Mouse (Mus musculus): ENCODE measurements at regions not wholly inside any gene's neighbourhood (a gene's known extent, or its start where the extent isn't known, plus 50 kb on each side); places are given as distances from the start of the nearest gene placed in this dataset.
A peak's percentile ranks its signal among the peaks of the same experiment; 100 is the strongest.

DNA sequence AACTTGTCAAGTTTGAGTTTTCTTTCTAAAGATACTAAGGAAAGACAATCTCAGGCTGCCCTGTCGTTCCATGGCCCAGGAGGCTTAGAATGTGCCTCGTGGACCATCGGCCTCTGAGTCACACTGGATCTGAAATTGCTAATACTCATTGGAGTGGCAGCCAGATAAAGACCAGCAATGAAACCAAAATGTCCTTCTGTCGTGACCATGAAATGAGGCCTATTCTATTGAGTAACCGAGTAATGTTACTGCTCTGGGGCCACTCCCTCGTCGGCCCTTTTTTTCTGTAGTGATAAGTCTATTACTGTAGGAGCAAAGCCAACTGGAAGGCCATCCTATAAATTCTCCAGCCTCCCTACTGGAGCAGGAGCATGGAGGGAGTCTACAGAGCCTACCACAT, 363.9 kb upstream of the Maf start:
- no peaks in the 10 kb centered on the region for H3K27me3 ChIP-seq (ENCODE audit: control insufficient read depth, insufficient read depth, low read length)
- no peak overlapping the region for H3K4me3 ChIP-seq (ENCODE audit: control insufficient read depth, low read depth, low read length)
- no peaks in the 10 kb centered on the region for H3K4me1 ChIP-seq (ENCODE audit: control insufficient read depth, insufficient read depth, low read length)
- TF ChIP-seq POLR2A (IDR thresholded peaks at IDR 0.05; ENCODE audit: control insufficient read depth, low read depth, low read length) (no peak), CTCF (IDR thresholded peaks at IDR 0.05; ENCODE audit: control insufficient read depth, insufficient read depth, insufficient replicate concordance, low read depth, low read length) (no peak)
- no peak overlapping the region for H3K27ac ChIP-seq (ENCODE audit: control insufficient read depth, insufficient read depth, low read depth, low read length)
- no peaks in the 10 kb centered on the region for H3K36me3 ChIP-seq (ENCODE audit: control insufficient read depth, insufficient read depth, low read length)

DNA sequence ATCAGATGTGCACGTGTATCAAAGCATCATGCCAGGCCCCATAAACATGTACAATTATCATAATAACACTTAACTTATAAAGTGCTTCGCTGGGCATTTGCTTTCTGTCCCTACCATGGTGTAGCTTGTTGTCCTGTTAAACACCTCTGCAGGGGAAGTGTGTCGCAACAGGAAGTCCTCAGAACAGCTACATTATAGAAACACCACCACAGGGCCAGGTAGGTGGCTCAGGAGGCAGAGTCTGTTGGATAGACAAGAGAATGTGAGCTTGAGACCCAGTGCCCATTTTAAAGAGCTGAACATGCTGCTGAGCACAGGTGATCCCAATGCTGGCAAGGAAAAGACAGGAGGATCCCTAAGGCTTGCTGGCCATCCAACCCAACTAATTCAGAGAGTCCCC, 361.9 kb upstream of the Maf start:
- Histone ChIP-seq H3K27me3 (ENCODE audit: control insufficient read depth, insufficient read depth, low read length) (no peaks in the 10 kb centered on the region), H3K27ac (ENCODE audit: control insufficient read depth, insufficient read depth, low read depth, low read length) (no peak overlapping the region), H3K4me3 (ENCODE audit: control insufficient read depth, low read depth, low read length) (no peak overlapping the region), H3K4me1 (ENCODE audit: control insufficient read depth, insufficient read depth, low read length) (no peaks in the 10 kb centered on the region; the same call in 1 of the 2 replicates), H3K36me3 (ENCODE audit: control insufficient read depth, insufficient read depth, low read length) (no peaks in the 10 kb centered on the region)
- no peak for TF ChIP-seq POLR2A (IDR thresholded peaks at IDR 0.05; ENCODE audit: control insufficient read depth, low read depth, low read length)
- no peak for TF ChIP-seq CTCF (IDR thresholded peaks at IDR 0.05; ENCODE audit: control insufficient read depth, insufficient read depth, insufficient replicate concordance, low read depth, low read length)

DNA sequence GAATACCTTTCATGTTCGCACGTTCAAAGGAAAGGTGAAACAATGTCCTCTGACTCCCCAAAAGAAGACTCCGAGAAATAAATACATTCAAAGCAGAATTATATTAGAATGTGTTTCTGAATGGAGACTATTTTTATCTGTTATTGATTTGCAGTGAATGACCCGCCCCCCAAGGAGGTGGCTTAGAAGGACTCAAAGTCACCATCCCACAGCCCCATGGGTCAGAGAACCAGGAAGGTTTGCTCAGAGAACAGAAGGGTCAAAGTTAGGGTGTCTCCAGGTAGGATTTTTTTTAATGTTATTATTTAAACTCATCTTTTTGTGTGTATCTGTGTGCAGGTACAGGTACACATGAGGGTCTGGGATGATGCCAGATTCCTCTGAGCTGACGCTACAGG, 360.4 kb upstream of the Maf start:
- no peak overlapping the region for H3K27ac ChIP-seq (ENCODE audit: control insufficient read depth, insufficient read depth, low read depth, low read length)
- no peaks in the 10 kb centered on the region; the same call in 1 of the 2 replicates for H3K4me1 ChIP-seq (ENCODE audit: control insufficient read depth, insufficient read depth, low read length)
- no peak overlapping the region for H3K4me3 ChIP-seq (ENCODE audit: control insufficient read depth, low read depth, low read length)
- H3K36me3 ChIP-seq (ENCODE audit: control insufficient read depth, insufficient read depth, low read length), result no peaks in the 10 kb centered on the region
- TF ChIP-seq POLR2A (IDR thresholded peaks at IDR 0.05; ENCODE audit: control insufficient read depth, low read depth, low read length) (no peak), CTCF (IDR thresholded peaks at IDR 0.05; ENCODE audit: control insufficient read depth, insufficient read depth, insufficient replicate concordance, low read depth, low read length) (no peak)
- no peaks in the 10 kb centered on the region for H3K27me3 ChIP-seq (ENCODE audit: control insufficient read depth, insufficient read depth, low read length)

DNA sequence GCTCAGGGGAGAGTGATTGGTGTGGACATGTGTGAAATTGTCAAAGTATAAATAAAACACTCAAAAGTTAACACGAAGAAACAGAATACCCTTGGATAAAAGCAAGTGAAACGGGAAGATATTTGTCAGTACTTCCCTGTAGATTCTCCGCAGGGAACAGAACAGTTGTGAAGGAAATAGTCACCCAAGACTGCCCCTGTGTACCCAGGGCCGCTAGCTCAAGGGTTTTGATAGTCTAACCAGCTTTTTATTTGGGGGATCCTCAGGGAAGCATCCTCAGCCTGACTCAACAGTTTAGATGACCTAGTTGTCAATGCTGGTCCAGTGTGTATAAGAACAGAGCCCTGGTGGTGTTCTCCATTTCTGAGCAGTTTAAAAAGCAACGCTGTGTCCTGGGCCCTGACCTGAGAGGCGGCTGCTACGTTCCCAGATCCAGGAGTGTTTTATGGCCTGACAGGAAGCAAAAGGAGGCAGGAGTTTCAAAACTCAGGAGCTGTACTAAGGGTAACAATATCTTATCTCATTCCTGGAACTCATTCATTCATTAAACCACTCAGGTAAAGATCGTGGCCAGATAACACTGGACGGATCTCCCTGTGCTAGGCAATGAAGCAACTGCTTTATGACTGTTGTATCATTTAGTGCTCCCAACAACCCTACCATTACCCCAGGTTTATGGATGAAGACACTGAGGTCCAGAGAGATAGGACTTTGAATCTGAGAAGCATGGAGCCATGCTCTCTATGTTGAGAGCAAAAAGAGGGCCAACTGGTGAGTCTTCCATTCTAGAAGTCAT, 359.8 kb upstream of the Maf start:
- Histone ChIP-seq H3K4me3 (ENCODE audit: control insufficient read depth, low read depth, low read length) (no peak overlapping the region), H3K27ac (ENCODE audit: control insufficient read depth, insufficient read depth, low read depth, low read length) (no peak overlapping the region), H3K27me3 (ENCODE audit: control insufficient read depth, insufficient read depth, low read length) (no peaks in the 10 kb centered on the region), H3K4me1 (ENCODE audit: control insufficient read depth, insufficient read depth, low read length) (no peaks in the 10 kb centered on the region; the same call in 1 of the 2 replicates), H3K36me3 (ENCODE audit: control insufficient read depth, insufficient read depth, low read length) (no peaks in the 10 kb centered on the region)
- no peak for TF ChIP-seq CTCF (IDR thresholded peaks at IDR 0.05; ENCODE audit: control insufficient read depth, insufficient read depth, insufficient replicate concordance, low read depth, low read length)
- TF ChIP-seq POLR2A (IDR thresholded peaks at IDR 0.05; ENCODE audit: control insufficient read depth, low read depth, low read length), result no peak

DNA sequence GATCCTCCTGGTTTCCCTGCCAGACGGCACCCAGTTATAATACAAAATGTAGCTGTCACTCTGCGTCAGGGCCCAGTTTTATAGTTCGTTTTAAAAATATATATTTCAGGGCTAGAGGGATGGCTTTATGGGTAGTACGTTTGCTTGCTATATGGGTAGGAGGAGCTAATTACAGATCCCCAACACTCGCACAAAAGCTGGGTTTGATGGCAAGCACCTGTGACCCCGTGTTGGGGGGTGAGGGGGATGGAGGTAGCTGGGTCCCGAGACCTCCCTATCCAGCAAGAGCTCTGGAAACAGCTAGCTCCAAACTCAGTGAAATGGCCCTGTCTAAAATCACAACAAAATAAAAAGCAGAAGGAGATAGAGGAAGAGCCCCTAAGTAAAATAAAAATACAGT, 358.3 kb upstream of the Maf start:
- no peak for TF ChIP-seq CTCF (IDR thresholded peaks at IDR 0.05; ENCODE audit: control insufficient read depth, insufficient read depth, insufficient replicate concordance, low read depth, low read length)
- TF ChIP-seq POLR2A (IDR thresholded peaks at IDR 0.05; ENCODE audit: control insufficient read depth, low read depth, low read length), result no peak
- Histone ChIP-seq H3K36me3 (ENCODE audit: control insufficient read depth, insufficient read depth, low read length) (no peaks in the 10 kb centered on the region), H3K27ac (ENCODE audit: control insufficient read depth, insufficient read depth, low read depth, low read length) (no peak overlapping the region), H3K4me1 (ENCODE audit: control insufficient read depth, insufficient read depth, low read length) (no peaks in the 10 kb centered on the region; the same call in 1 of the 2 replicates), H3K27me3 (ENCODE audit: control insufficient read depth, insufficient read depth, low read length) (no peaks in the 10 kb centered on the region), H3K4me3 (ENCODE audit: control insufficient read depth, low read depth, low read length) (no peak overlapping the region)

DNA sequence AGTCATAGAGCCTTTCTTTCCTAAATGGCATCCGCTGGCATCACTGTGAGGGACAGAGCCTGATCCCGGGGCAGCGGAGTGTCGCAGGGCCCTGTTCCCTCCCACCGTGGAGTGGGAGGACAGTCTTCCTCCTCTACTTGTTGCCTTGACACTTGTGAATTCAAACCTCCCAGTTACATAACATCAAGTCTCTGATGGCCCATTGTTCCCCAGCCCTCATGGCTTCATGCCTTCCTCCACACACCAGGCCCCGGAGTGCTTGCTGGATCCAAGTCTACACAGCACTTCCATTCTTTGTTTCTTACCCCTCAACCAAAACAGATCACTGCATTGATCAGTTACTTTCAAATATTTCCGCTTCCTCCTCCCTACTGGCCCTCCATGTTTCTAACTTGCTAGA, 357.7 kb upstream of the Maf start:
- TF ChIP-seq POLR2A (IDR thresholded peaks at IDR 0.05; ENCODE audit: control insufficient read depth, low read depth, low read length) (no peak), CTCF (IDR thresholded peaks at IDR 0.05; ENCODE audit: control insufficient read depth, insufficient read depth, insufficient replicate concordance, low read depth, low read length) (no peak)
- Histone ChIP-seq H3K27ac (ENCODE audit: control insufficient read depth, insufficient read depth, low read depth, low read length) (peak overlapping the region; percentile 29; the same call in 1 of the 2 replicates), H3K4me3 (ENCODE audit: control insufficient read depth, low read depth, low read length) (no peak overlapping the region), H3K36me3 (ENCODE audit: control insufficient read depth, insufficient read depth, low read length) (no peaks in the 10 kb centered on the region), H3K27me3 (ENCODE audit: control insufficient read depth, insufficient read depth, low read length) (no peaks in the 10 kb centered on the region), H3K4me1 (ENCODE audit: control insufficient read depth, insufficient read depth, low read length) (no peaks in the 10 kb centered on the region; the same call in 1 of the 2 replicates)

DNA sequence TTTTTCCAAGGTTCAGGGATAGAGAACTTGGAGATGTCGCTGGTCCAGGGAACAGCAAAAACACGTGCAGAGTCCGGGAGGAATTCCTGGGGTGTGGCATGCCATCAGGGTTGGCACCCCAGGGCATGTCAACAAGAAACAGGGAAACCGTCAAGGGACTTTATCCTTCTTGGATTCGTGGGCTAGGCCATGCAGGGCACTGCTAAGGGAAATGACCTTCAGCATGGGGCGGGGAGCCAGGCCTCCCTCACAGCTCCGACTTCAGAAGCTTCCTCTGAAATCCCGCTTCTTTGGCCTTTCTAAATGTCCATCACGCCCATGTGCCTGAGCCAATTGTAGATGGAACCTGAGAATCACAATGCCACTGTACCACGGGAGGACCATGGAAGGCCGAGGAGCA, 357.0 kb upstream of the Maf start:
- Histone ChIP-seq H3K4me3 (ENCODE audit: control insufficient read depth, low read depth, low read length) (no peak overlapping the region), H3K4me1 (ENCODE audit: control insufficient read depth, insufficient read depth, low read length) (no peaks in the 10 kb centered on the region; the same call in 1 of the 2 replicates), H3K27ac (ENCODE audit: control insufficient read depth, insufficient read depth, low read depth, low read length) (peak overlapping the region; percentile 48; the same call in 1 of the 2 replicates), H3K27me3 (ENCODE audit: control insufficient read depth, insufficient read depth, low read length) (no peaks in the 10 kb centered on the region), H3K36me3 (ENCODE audit: control insufficient read depth, insufficient read depth, low read length) (no peaks in the 10 kb centered on the region)
- no peak for TF ChIP-seq CTCF (IDR thresholded peaks at IDR 0.05; ENCODE audit: control insufficient read depth, insufficient read depth, insufficient replicate concordance, low read depth, low read length)
- TF ChIP-seq POLR2A (IDR thresholded peaks at IDR 0.05; ENCODE audit: control insufficient read depth, low read depth, low read length), result no peak
